Mouse (Mus musculus): Measurements from ENCODE around the gene Gstp2. TPM values are rescaled to one million over a fixed set of nuclear protein-coding genes. Genes with fewer than 3 reads are reported as not detected.
"Not testable (repeated sequence)": the region's sequence is repeated elsewhere in the genome, so short reads cannot be mapped to it uniquely, and the experiment has no call there.

The Gstp2 gene
- total RNA-seq, 2 experiments from 2014 or later, result 39.5 to 52.8 TPM

GRCm38 (mm10) chr19:4042124-4042523 lies 3.7 kb downstream of the Gstp2 start:
- no peak for DNase-seq (ENCODE audit: extremely low spot score in 1 of 2, low spot score in 2 of 2)
- intact Hi-C loops (cut with DNase I), result no loop called here
- no peak overlapping the region for H3K4me3 ChIP-seq
- no peak for TF ChIP-seq CTCF (IDR thresholded peaks at IDR 0.05)
- no peak overlapping the region for H3K27ac ChIP-seq

GRCm38 (mm10) chr19:4041500-4041899 lies 4.3 kb downstream of the Gstp2 start:
- intact Hi-C loops (cut with DNase I); H3K27ac ChIP-seq; DNase-seq (ENCODE audit: extremely low spot score in 1 of 2, low spot score in 2 of 2); H3K4me3 ChIP-seq: not testable (repeated sequence)

- DNase-seq (ENCODE audit: extremely low spot score in 1 of 2, low spot score in 2 of 2); H3K4me3 ChIP-seq; intact Hi-C loops (cut with DNase I); H3K27ac ChIP-seq: not testable (repeated sequence)
These were observed 4.9 kb downstream of the Gstp2 start for GRCm38 (mm10) chr19:4040941-4041340.

DNA sequence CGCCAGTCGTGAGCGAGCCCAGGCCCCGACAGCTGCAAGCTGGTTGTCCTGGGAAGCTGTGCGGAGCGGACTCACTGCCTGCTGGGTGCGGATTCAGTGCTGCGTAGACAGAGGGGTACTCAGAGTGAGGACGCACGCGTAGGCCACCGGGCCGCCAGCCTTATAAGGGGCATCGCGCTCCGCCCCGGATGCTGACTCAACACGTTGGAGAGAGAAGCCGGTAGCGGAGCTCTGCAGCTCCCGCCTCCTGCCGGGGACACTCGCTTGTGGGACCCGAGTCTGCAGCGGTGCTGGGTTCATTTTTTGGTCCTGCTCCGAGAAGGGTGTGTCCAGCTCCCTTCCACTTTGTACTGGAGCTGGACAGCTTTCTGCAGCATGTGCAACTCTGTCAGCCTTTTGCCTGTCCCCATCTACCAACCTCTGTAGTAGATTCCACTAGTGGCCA lies 8.0 kb downstream of the Gstp2 start, which contains the start of gene Gstp1:
Gstp1 (minus strand) TSS at position 198 of the 445 bp plus-strand sequence.
- peak within 1 kb of the TSS; percentile 73 for H3K4me3 ChIP-seq
- DNase-seq (ENCODE audit: extremely low spot score in 1 of 2, low spot score in 2 of 2), result peak; percentile 87 to 88
- TF ChIP-seq CTCF (IDR thresholded peaks at IDR 0.05), result peak; percentile 28
- intact Hi-C loops (cut with DNase I), result no loop called here
- H3K27ac ChIP-seq, result peak within 1 kb of the TSS; percentile 88

GRCm38 (mm10) chr19:4037154-4037787 lies 8.6 kb downstream of the Gstp2 start:
- DNase-seq (ENCODE audit: extremely low spot score in 1 of 2, low spot score in 2 of 2), result not testable (repeated sequence)

GRCm38 (mm10) chr19:4036327-4037045 lies 9.3 kb downstream of the Gstp2 start:
- H3K4me3 ChIP-seq, result 0 out of 2 replicates have a peak overlapping the region, but pooled peaks have one; percentile 9
- intact Hi-C loops (cut with DNase I), result no loop called here
- DNase-seq (ENCODE audit: extremely low spot score in 1 of 2, low spot score in 2 of 2), result no peak
- H3K27ac ChIP-seq, result no peak overlapping the region
- no peak for TF ChIP-seq CTCF (IDR thresholded peaks at IDR 0.05)

More at GRCm38 (mm10) chr19:4037154-4037787, 8.6 kb downstream of the Gstp2 start:
- Histone ChIP-seq H3K4me3 (peak overlapping the region; percentile 73), H3K27ac (peak overlapping the region; percentile 88)
- intact Hi-C loops (cut with DNase I), result not testable (repeated sequence)

DNA sequence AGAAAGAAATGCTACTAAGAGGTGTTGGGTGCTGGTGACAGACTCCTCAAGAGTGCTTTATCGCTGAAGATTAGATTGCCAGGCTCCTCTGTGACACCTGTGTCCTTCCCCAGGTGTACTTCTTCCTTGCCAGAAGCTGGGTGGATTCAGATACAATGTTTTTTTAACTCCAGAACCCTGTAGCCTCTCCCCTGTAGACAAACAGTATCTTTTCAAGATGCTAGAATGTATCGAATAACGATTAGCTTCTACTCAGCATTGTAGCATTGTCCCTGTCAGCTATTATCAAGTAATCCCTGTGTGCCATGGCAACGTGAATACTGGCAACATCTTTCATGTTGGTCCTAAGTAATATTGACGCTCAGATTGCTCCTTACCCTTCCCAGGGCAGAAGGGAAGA lies 12.1 kb downstream of the Gstp2 start:
- DNase-seq (ENCODE audit: extremely low spot score in 1 of 2, low spot score in 2 of 2), result no peak
- no peak for TF ChIP-seq CTCF (IDR thresholded peaks at IDR 0.05)
- intact Hi-C loops (cut with DNase I), result no loop called here
- Histone ChIP-seq H3K4me3 (no peak overlapping the region), H3K27ac (no peak overlapping the region)

DNA sequence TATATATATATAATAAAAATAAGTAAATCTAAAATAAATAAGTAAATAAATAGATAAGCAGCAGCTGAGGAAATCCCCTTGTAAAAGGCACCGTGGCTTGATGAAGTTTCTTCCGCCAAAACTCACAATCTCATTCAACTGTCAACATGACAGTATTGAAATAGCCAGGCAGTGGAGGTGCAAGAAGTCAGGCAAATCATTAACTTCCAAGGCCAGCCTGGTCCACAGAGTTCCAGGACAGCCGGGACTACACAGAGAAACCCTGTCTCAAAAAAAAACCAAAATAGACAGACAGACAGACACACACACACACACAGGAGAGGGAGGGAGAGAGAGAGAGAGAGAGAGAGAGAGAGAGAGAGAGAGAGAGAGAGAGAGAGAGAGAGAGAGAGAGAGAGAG lies 12.5 kb downstream of the Gstp2 start:
- TF ChIP-seq CTCF (IDR thresholded peaks at IDR 0.05), result no peak
- DNase-seq (ENCODE audit: extremely low spot score in 1 of 2, low spot score in 2 of 2), result no peak
- no peak overlapping the region for H3K4me3 ChIP-seq
- no peak overlapping the region for H3K27ac ChIP-seq
- intact Hi-C loops (cut with DNase I), result no loop called here

GRCm38 (mm10) chr19:4032668-4033067 lies 13.2 kb downstream of the Gstp2 start:
- TF ChIP-seq CTCF (IDR thresholded peaks at IDR 0.05), result no peak
- intact Hi-C loops (cut with DNase I), result no loop called here
- no peak overlapping the region for H3K4me3 ChIP-seq
- DNase-seq (ENCODE audit: extremely low spot score in 1 of 2, low spot score in 2 of 2), result no peak
- H3K27ac ChIP-seq, result no peak overlapping the region

GRCm38 (mm10) chr19:4027576-4027975 lies 18.2 kb downstream of the Gstp2 start:
- no peak for DNase-seq (ENCODE audit: extremely low spot score in 1 of 2, low spot score in 2 of 2)
- H3K27ac ChIP-seq, result peak overlapping the region; percentile 55; the same call in 1 of the 2 replicates
- TF ChIP-seq CTCF (IDR thresholded peaks at IDR 0.05), result no peak
- H3K4me3 ChIP-seq, result no peak overlapping the region
- intact Hi-C loops (cut with DNase I), result no loop called here

- DNase-seq (ENCODE audit: extremely low spot score in 1 of 2, low spot score in 2 of 2), result no peak
- TF ChIP-seq CTCF (IDR thresholded peaks at IDR 0.05), result no peak
These were observed 22.6 kb downstream of the Gstp2 start for GRCm38 (mm10) chr19:4023185-4023584.

More at GRCm38 (mm10) chr19:4023185-4023584, 22.6 kb downstream of the Gstp2 start:
- no peak overlapping the region for H3K4me3 ChIP-seq
- no peak overlapping the region for H3K27ac ChIP-seq
- intact Hi-C loops (cut with DNase I), result no loop called here

Measured in left cerebral cortex, adult 2 months (tissue).